ENCODE assay signal across 8 mouse cellular contexts in the genomic region with DNA sequence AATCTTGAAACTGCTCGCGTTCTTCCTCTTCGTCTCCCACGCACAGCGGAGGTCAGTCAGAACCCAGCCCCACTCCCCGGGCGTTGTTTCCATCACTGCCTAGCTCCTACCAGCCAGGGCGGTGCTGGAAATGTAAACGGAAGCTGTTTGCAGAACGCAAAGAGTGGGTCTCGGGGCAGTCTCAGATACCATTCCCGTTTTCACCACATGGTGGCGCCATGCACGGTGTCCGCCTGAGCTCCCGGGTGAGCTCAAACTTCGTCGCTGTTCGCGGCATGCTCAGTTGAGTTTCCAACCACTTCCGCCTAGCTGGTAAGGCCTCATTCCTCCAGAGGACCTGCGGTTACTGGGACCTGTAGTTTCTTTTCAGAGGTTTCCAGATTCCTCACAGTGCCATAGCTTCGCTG. TPM values are rescaled to one million over a fixed set of nuclear protein-coding genes. Genes with fewer than 3 reads are reported as not detected.
DNase-seq lines count a peak whose midpoint lies in the region; ATAC-seq and TF ChIP-seq lines count a peak whose summit lies in the region.

No protein-coding gene starts in this region.

- intact Hi-C loops in gastrocnemius, adult 2 months (cut with DNase I) = no loop called here
- intact Hi-C loops in left cerebral cortex, postnatal 14 days (cut with DNase I) = no loop called here

- peak overlapping the region; percentile 50 for H3K4me2 ChIP-seq in hindbrain, embryonic 16.5 days (ENCODE audit: low read length)

- peak; percentile 84 for TF ChIP-seq CTCF in gastrocnemius, adult 2 months (IDR thresholded peaks at IDR 0.05)

- H3K4me1 ChIP-seq in hindbrain, embryonic 16.5 days (ENCODE audit: control insufficient read depth, insufficient read depth, low read depth, low read length) = peaks cover 17% of the 10 kb centered on the region

- WGBS in hindbrain, embryonic 16.5 days = 1% methylated on average over 23 of the region's 23 CpGs

- no peak overlapping the region; the same call in 1 of the 2 replicates for H3K9ac ChIP-seq in hindbrain, embryonic 16.5 days (ENCODE audit: low read depth, low read length)

- ATAC-seq in hindbrain, embryonic 16.5 days = no peak
- ATAC-seq in megakaryocyte-erythroid progenitor cell, adult 5-6 weeks (replicated peaks; ENCODE audit: low FRiP score, low TSS enrichment, poor library complexity, severe bottlenecking) = peak; percentile 68

- no peaks in the 10 kb centered on the region for H3K36me3 ChIP-seq in hindbrain, embryonic 16.5 days (ENCODE audit: control insufficient read depth, insufficient read depth, low read length)

- peaks cover 57% of the 10 kb centered on the region for H3K27me3 ChIP-seq in hindbrain, embryonic 16.5 days (replicated peaks; ENCODE audit: control insufficient read depth, insufficient read depth, low read length)

- peak; percentile 90 for DNase-seq in R1 (ENCODE audit: low read depth, low spot score)
- peak; percentile 72 to 83 for DNase-seq in cerebellum, postnatal 25 days
- peak; percentile 86 for DNase-seq in gastrocnemius, adult 2 months
- peak; percentile 84 to 87 for DNase-seq in left cerebral cortex, postnatal 14 days (ENCODE audit: low spot score in 2 of 2)
- DNase-seq in right cerebral cortex, postnatal 4 days = peak; percentile 93
- peak; percentile 73 for DNase-seq in yolk sac, embryonic 10.5 days (ENCODE audit: low spot score)

- H3K27ac ChIP-seq in gastrocnemius, adult 2 months = no peak overlapping the region
- no peak overlapping the region for H3K27ac ChIP-seq in hindbrain, embryonic 16.5 days (ENCODE audit: low read depth, low read length)

- peak overlapping the region; percentile 62 for H3K4me3 ChIP-seq in gastrocnemius, adult 2 months
- peak overlapping the region; percentile 23 for H3K4me3 ChIP-seq in hindbrain, embryonic 16.5 days (ENCODE audit: low read length)

- no peaks in the 10 kb centered on the region for H3K9me3 ChIP-seq in hindbrain, embryonic 16.5 days (ENCODE audit: control insufficient read depth, low read length)

RNA-seq across cellular contexts. Expression of a gene that starts 1.6 kb away (rescaled TPM):
- under 1 TPM; 0.13 to 0.45 TPM for total RNA-seq in gastrocnemius, adult 2 months (2021)
- polyA plus RNA-seq in hindbrain, embryonic 16.5 days (2015; fragmentation: Nextera tagmentation; extraction: Ambion mirVana) = 0.34 and 0.46 TPM in 2 replicates
- total RNA-seq in left cerebral cortex, postnatal 14 days (2021) = under 1 TPM; 0.24 to 0.44 TPM
- total RNA-seq in megakaryocyte-erythroid progenitor cell, adult 5-6 weeks (2014; fragmentation: Nextera tagmentation) = 2.9 and 5.7 TPM in 2 replicates
- 2.2 and 3.1 TPM in 2 replicates for total RNA-seq in megakaryocyte-erythroid progenitor cell, adult 5-6 weeks (2017)

RNA-seq across cellular contexts. Expression of a gene that starts 4.9 kb away (rescaled TPM):
- total RNA-seq in gastrocnemius, adult 2 months (2021) = not detected
- polyA plus RNA-seq in hindbrain, embryonic 16.5 days (2015; fragmentation: Nextera tagmentation; extraction: Ambion mirVana) = not detected in 2 replicates
- total RNA-seq in left cerebral cortex, postnatal 14 days (2021) = not detected
- 0.35 TPM in 1 of 2 replicates, not detected in the other for total RNA-seq in megakaryocyte-erythroid progenitor cell, adult 5-6 weeks (2014; fragmentation: Nextera tagmentation)
- not detected in 2 replicates for total RNA-seq in megakaryocyte-erythroid progenitor cell, adult 5-6 weeks (2017)

RNA-seq across cellular contexts. Expression of a gene that starts 24.2 kb away (rescaled TPM):
- 10 to 100 TPM; 12.7 to 22.8 TPM for total RNA-seq in gastrocnemius, adult 2 months (2021)
- polyA plus RNA-seq in hindbrain, embryonic 16.5 days (2015; fragmentation: Nextera tagmentation; extraction: Ambion mirVana) = 478 and 542 TPM in 2 replicates
- 100 to 1,000 TPM; 377 to 378 TPM for total RNA-seq in left cerebral cortex, postnatal 14 days (2021)
- total RNA-seq in megakaryocyte-erythroid progenitor cell, adult 5-6 weeks (2014; fragmentation: Nextera tagmentation) = 33.8 and 42.9 TPM in 2 replicates
- 25.3 and 38.1 TPM in 2 replicates for total RNA-seq in megakaryocyte-erythroid progenitor cell, adult 5-6 weeks (2017)

RNA-seq across cellular contexts. Expression of a gene that starts 38.0 kb away (rescaled TPM):
- total RNA-seq in gastrocnemius, adult 2 months (2021) = 1 to 10 TPM in 1 of 2 experiments, under 1 TPM in 1; 0.38 to 2.0 TPM
- 0.80 and 1.1 TPM in 2 replicates for polyA plus RNA-seq in hindbrain, embryonic 16.5 days (2015; fragmentation: Nextera tagmentation; extraction: Ambion mirVana)
- 10 to 100 TPM in 1 of 2 experiments, 1 to 10 TPM in 1; 6.2 to 16.5 TPM for total RNA-seq in left cerebral cortex, postnatal 14 days (2021)
- not detected in 2 replicates for total RNA-seq in megakaryocyte-erythroid progenitor cell, adult 5-6 weeks (2014; fragmentation: Nextera tagmentation)
- not detected in 2 replicates for total RNA-seq in megakaryocyte-erythroid progenitor cell, adult 5-6 weeks (2017)

Comparison
In these comparisons a context has a peak if more than half of its experiments do, and no peak if none do; other contexts are left out.
1. RNA of a gene that starts 24.2 kb away (total RNA-seq): 377 to 378 TPM in left cerebral cortex, postnatal 14 days; 25.3 to 42.9 TPM in megakaryocyte-erythroid progenitor cell, adult 5-6 weeks and 12.7 to 22.8 TPM in gastrocnemius, adult 2 months; every median in the first group is over 4 times any median in the second.
2. Peak in every context shown above with its lines, with median percentiles within 50 percentile points of each other: DNase-seq.